Mouse (Mus musculus) olfactory bulb, adult 2 months (tissue): Measurements from ENCODE around the gene Gm42957. TPM values are rescaled to one million over a fixed set of nuclear protein-coding genes. Genes with fewer than 3 reads are reported as not detected.
"Not testable (repeated sequence)": the region's sequence is repeated elsewhere in the genome, so short reads cannot be mapped to it uniquely, and the experiment has no call there.

ENCODE experiments used
- H3K27ac ChIP-seq: fragments of 200-500 bp; 2 replicates; pipeline ENCODE4 v1.5.1; 2012; ENCODE audit warnings: low read depth, low read length; ENCODE audit not compliant: insufficient read depth
- H3K4me1 ChIP-seq: fragments of 200-500 bp; 2 replicates; pipeline ENCODE4 v1.6.1; 2012; ENCODE audit warnings: low read length; ENCODE audit not compliant: control insufficient read depth, insufficient read depth
- H3K4me3 ChIP-seq: fragments of 200-500 bp; 2 replicates; pipeline ENCODE4 v1.5.1; 2012; ENCODE audit warnings: mild to moderate bottlenecking, low read depth, low read length, moderate library complexity; ENCODE audit not compliant: insufficient read depth
- CTCF ChIP-seq: fragments of 200-500 bp; IDR thresholded peaks from 2 replicates; pipeline ENCODE4 v1.5.1; 2012; ENCODE audit warnings: low read depth, mild to moderate bottlenecking, low read length, moderate library complexity; ENCODE audit not compliant: insufficient read depth
- POLR2A ChIP-seq: fragments of 200-500 bp; IDR thresholded peaks from 2 replicates; pipeline ENCODE4 v1.6.1; 2012; ENCODE audit warnings: mild to moderate bottlenecking, low read depth, low read length, moderate library complexity; ENCODE audit not compliant: insufficient read depth
- WGBS: fragments of 180-500 bp; shearing (Covaris S2); methylation state at CpG from one replicate; pipeline ENCODE4 v1.1.7; 2018; 5-methylcytosine and 5-hydroxymethylcytosine counted together
- polyA plus RNA-seq: library from polyadenylated mRNA; stranded (reverse); fragments of >200 nt; gene quantifications from 2 replicates; pipeline ENCODE4 v1.2.4, GENCODE M21; 2012; ENCODE audit warnings: low replicate concordance; ENCODE audit not compliant: missing spikeins, insufficient read depth, insufficient read length

Gm42957 gene
- polyA plus RNA-seq, 1 experiment: not detected

- no peak for TF ChIP-seq POLR2A
- no peak for TF ChIP-seq CTCF
- Histone ChIP-seq H3K4me1 (peaks cover 16% of the 10 kb centered on the region), H3K4me3 (no peak overlapping the region), H3K27ac (no peak overlapping the region)
- 25% methylated on average over 5 of the region's 5 CpGs for WGBS
These were observed 43.9 kb downstream of the Gm42957 start for GRCm38 (mm10) chr3:96679159-96679674.

GRCm38 (mm10) chr3:96680269-96680956, 45.1 kb downstream of the Gm42957 start:
- 28% methylated on average over 12 of the region's 12 CpGs for WGBS
- H3K27ac ChIP-seq: no peak overlapping the region
- H3K4me1 ChIP-seq: peaks cover 24% of the 10 kb centered on the region
- TF ChIP-seq CTCF: no peak
- no peak for TF ChIP-seq POLR2A
- H3K4me3 ChIP-seq: no peak overlapping the region

- H3K4me1 ChIP-seq: peaks cover 22% of the 10 kb centered on the region
- 100% methylated on average over 3 of the region's 3 CpGs for WGBS
- no peak for TF ChIP-seq CTCF
- no peak for TF ChIP-seq POLR2A
These were observed 48.2 kb downstream of the Gm42957 start for GRCm38 (mm10) chr3:96683496-96683895.

GRCm38 (mm10) chr3:96684151-96684821, 49.0 kb downstream of the Gm42957 start:
- no peak overlapping the region for H3K27ac ChIP-seq
- H3K4me3 ChIP-seq: no peak overlapping the region
- peaks cover 19% of the 10 kb centered on the region for H3K4me1 ChIP-seq
- TF ChIP-seq POLR2A: no peak
- no peak for TF ChIP-seq CTCF
- 76% methylated on average over 17 of the region's 17 CpGs for WGBS

More at GRCm38 (mm10) chr3:96683496-96683895, 48.2 kb downstream of the Gm42957 start:
- Histone ChIP-seq H3K4me3 (no peak overlapping the region), H3K27ac (no peak overlapping the region)

DNA sequence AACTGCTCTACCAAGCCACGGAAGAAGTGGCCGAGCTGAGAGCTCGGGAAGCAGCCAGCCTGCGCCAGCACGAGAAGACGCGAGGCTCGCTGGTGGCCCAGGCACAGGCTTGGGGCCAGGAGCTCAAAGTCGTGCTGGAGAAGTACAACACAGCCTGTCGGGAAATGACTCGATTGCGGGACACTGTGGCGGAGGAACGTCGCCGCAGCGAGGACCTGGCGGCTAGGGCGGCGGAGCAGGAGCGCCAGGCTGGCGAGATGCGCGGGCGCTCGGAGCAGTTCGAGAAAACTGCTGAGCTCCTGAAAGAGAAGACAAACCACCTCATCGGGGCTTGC, 49.5 kb downstream of the Gm42957 start:
- Histone ChIP-seq H3K4me1 (peaks cover 18% of the 10 kb centered on the region), H3K27ac (no peak overlapping the region), H3K4me3 (no peak overlapping the region)
- WGBS: 53% methylated on average over 28 of the region's 28 CpGs
- TF ChIP-seq POLR2A: no peak
- no peak for TF ChIP-seq CTCF

DNA sequence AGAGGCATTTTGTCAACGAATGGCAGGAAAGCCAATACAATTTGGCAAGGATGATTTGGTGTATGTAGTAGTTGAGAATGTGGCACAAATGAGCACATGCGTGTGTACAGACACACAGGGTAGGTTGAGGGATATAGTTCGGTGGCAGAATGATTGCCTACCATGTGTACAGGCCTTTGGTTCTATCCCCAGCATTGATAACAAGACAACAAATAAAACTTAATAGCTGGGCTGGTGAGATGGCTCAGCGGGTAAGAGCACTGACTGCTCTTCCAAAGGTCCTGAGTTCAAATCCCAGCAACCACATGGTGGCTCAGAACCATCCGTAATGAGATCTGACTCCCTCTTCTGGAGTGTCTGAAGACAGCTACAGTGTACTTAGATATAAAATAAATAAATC, 50.8 kb downstream of the Gm42957 start:
- not testable (repeated sequence) for H3K27ac ChIP-seq, H3K4me3 ChIP-seq
- H3K4me1 ChIP-seq: peaks cover 11% of the 10 kb centered on the region
- 95% methylated on average over 5 of the region's 5 CpGs for WGBS

- Histone ChIP-seq H3K27ac (no peak overlapping the region), H3K4me3 (no peak overlapping the region), H3K4me1 (peaks cover 11% of the 10 kb centered on the region)
- TF ChIP-seq CTCF (no peak), POLR2A (no peak)
- WGBS: 84% methylated on average over 11 of the region's 11 CpGs
These were observed 53.6 kb downstream of the Gm42957 start for GRCm38 (mm10) chr3:96688854-96689253.

- no peak overlapping the region for H3K27ac ChIP-seq
- peaks cover 3% of the 10 kb centered on the region; the same call in 1 of the 2 replicates for H3K4me1 ChIP-seq
- TF ChIP-seq POLR2A (no peak), CTCF (no peak)
- 73% methylated on average over 3 of the region's 3 CpGs for WGBS
- H3K4me3 ChIP-seq: no peak overlapping the region
These were observed 55.0 kb downstream of the Gm42957 start for GRCm38 (mm10) chr3:96690298-96690697.

GRCm38 (mm10) chr3:96692506-96692905, 57.2 kb downstream of the Gm42957 start:
- H3K27ac ChIP-seq: no peak overlapping the region
- no peak for TF ChIP-seq CTCF
- no peak for TF ChIP-seq POLR2A
- no peak overlapping the region for H3K4me3 ChIP-seq
- 31% methylated on average over 3 of the region's 3 CpGs for WGBS
- H3K4me1 ChIP-seq: peaks cover 7% of the 10 kb centered on the region; the same call in 1 of the 2 replicates
